Mouse (Mus musculus): ENCODE results near the gene Ets1.

Gene Ets1

DNA sequence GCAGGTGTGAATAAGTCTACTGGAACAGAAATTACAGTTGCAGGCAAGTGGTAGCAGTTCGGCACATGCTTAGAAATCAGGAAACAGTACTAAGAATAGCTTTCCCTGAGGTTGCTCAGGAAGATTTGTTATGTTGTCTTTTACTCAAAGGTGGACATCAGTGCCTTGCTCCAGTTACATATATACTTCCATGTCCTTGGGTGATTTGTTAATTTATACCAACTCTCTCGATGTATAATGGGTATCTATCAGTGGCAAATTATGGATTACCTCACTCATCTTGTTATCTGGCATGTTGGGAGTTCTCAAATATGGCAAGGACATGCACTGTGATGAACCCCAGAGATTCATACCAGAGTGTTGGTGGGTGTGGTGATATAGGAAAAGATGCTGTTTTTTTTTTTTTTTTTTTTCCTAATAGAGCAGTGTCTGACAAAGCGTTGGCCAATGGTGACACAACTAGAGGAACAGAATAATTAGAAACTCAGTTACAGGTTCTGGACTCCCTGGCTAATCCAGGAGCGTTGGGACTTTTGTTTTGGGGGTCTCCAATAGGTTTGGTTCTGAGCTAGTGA is 59.0 kb downstream of the Ets1 start:
- DNase-seq (ENCODE audit: extremely low spot score, low spot score): no peak

DNA sequence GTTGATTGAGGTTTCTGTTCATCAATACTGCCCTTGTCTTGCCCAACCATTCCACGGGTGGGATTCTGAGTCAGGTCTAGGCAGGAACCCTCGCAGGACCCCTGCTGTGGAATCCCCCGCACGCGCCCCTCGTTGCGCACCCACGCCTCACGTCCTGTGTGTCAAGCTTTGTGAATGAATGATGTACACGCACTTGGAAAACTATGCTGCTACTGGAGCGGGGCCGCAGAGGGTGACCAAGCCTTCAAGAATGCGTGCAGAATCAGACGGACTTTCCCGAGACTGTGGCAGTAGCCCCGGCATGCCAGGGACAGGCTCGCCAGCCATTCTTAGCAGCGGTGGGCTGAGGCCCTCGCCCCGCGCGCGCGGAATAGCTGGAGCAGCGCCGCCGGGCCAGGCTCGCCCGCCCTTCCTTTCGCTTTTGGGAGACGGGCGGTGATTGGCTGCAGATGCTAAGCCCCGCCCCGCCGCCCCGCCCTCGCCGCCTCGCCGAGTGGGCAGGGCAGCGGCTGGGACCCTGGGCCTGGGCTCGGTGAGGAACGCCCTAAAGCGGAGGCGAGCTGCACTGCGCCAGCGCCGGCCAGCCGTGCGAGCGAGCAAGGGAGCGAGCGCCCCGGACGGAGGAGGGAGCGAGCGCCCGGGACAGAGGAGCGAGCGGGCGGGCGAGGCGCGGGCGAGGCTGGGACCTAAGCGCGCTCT is 59.6 kb downstream of the Ets1 start:
- DNase-seq (ENCODE audit: extremely low spot score, low spot score): peak; percentile 97

DNA sequence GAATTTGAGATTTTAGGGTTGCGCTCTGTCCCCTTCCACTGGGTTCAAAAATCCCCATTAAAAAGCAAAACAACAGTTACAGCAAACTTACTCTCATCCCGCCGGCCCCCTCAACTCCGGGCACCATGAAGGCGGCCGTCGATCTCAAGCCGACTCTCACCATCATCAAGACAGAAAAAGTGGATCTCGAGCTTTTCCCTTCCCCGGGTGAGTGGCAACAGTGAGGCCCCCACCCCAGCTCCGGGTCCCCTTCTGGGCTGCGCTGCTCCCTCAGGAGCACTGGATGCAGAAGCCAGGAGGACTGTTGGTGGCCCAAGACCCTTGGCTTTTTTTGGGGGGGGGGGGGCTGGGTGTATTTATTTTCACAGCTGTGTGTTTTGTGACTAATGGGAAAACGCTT is 60.2 kb downstream of the Ets1 start:
- no peak for DNase-seq (ENCODE audit: extremely low spot score, low spot score)

DNA sequence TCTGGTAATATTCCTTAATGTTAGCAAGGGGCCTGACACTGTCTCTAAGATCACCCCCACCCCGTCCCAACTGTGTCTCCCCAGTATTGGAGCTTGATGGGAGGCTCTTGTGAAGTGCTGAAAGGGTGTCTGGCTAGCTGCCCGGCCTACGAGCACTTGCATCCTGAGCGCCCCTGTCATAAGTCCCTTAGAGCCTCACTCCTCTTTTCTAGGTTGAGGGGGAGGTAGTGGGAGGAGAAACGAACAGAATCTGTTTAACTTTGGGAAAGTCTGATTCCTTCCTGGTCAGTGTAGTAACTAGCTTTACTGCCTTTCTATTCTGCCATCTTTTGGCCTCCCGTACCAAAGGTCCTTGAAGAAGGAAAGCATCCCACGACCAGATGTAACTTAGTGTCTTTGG is 60.7 kb downstream of the Ets1 start:
- DNase-seq (ENCODE audit: extremely low spot score, low spot score): no peak

DNA sequence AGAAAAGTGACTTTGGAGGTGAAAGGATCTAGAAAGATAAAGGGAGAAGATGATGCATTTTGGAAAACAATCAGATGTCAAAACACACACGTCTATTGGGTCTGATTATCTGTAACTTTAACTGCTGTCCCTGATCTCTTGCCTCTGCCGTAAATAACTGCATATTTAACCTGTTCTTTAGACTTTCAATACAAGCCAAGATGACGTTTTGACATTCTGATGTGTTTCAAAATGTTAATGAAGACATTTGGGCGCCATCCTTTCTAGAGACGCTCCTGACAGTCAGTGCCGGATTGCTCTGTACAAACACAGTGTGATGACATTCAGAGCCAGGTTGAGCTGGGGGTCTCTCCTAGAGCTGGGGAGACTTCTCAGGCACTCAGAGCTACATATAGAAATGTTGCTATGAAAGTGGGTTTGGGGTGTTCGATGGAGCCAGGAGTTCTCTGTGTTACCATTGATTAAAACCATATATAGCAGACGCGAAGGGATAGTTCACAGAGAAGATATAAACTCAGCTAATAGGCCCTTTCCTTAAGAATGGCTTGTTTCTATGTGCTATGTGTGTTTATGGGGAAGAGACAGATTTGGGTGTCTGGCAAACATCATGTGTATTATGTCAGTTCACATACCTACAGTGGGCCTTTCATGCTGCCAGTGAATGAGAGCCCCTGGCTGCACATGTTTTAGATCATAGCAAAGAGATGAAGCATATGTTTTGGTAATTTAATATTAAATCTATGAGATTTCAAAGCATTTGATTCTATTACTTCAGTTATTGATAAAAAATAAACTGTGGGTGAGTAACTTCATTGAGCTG is 61.5 kb downstream of the Ets1 start:
- DNase-seq (ENCODE audit: extremely low spot score, low spot score): no peak

DNA sequence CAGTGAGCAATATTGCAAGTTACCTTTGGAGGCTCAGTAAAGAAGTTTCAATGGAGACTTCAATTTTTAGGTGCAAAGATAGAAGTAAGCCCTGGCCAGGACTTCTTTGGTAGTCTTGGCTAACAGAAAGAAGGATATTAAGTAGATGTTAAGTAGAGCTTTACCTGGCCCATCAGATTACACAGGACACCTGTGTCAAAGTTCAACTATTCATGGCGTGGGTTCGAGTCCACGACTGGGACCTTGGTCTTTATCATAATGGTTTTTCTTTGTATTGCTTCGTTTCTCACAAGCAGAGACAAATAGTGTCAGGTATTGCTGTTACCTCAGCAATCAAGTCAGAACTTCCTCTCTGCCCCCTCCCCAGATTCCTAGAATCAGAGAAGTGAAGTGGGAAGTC is 62.7 kb downstream of the Ets1 start:
- DNase-seq (ENCODE audit: extremely low spot score, low spot score): no peak

DNA sequence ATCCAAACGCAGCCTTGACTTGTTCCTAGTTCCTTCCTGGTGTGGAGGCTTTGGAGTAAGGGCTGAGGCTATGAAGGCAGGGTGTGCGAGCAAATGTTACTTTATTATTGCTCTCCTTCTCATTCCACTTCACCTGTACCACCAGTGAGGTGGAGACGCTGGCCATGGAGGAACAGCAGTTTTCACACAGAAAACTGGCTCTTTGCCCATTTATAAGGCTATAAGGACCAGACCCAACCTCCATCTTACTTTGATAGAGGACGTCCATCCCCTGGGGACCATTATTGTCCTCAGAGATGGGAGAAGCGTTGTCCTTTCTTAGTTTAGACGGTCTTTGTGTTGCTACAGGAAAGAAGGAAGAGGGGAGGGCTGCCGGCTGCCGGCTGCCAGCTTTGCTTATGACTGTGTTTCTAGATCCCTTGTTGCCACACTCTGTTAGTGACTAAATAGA is 63.4 kb downstream of the Ets1 start:
- no peak for DNase-seq (ENCODE audit: extremely low spot score, low spot score)

DNA sequence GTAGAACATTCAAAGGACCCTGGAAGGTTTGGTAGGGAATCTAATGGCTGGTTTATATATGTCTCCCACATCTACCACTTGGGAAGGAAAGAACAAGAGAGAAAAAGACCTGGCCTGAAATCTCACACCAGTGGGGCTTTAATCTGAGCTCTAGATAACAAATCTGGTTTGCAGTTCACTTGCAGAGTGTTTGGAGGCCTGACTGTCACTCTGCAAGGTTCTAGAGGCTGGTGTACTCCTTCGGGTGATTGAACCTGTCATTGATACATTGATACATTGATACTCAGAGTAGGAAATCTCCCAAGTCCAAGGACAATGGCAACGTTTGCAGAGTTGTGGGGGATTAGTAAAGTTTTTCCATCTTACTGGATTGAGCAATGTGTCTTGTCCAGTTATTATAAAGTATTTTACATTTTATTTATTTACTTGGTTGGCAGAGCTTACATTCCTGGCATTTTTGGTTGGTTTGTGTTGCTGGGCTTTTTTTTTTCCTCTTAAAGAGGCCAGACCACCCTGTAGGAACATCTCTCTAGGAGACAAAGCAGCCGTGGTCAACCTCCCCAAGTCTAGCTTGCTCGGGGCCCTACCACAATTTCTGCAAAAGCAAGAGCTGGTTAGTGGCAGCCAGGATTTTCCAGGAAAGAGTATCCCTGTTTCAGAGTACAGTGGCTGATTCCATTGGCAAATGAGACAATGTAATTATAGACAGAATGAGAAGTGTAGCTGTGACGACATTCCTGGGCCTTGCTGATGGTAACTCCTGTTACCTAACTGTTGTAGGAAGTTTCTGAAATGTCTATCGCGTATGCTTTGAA is 64.3 kb downstream of the Ets1 start:
- no peak for DNase-seq (ENCODE audit: extremely low spot score, low spot score)

DNA sequence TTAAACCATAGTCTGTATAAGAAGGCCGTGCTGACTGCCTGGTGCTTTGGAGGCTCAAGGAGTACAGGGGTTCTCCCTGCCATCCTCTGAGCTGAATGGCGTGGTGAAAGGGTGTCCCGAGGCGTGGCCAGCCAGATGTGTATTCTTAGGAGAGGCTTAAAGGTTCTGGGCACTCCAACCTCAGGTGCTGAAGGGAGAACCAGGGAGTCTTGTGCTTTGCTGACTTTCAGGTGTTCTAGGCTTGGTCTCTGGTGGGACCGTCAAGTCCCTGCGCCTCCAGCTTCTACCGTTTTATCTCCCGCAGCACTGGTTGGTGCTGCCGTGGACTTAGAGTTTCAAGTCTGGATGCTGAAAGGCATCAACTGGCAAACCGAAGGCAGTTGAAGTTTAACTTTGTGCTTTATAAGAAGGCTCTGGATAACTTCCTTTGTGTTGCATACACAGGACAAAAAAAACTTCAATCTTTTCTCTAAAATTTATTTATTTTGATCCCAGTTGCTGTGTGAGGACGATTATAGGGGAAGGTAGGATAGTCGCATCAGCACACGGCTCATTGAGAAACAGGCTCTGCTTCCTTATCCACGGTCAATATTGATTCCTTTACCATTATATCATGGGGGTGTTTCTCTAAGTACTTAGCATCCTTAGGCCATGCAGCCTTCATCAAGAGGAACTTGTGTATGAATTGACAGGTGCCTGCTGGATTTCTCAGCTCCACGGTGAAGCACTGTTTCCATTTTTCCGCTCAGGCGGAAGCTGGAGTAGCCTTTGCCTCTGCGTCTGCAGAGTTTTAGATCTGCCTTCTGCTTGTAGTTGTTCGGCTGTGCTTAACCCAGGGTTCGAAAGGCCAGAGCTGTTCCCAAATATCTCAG is 65.3 kb downstream of the Ets1 start:
- no peak for DNase-seq (ENCODE audit: extremely low spot score, low spot score)

DNA sequence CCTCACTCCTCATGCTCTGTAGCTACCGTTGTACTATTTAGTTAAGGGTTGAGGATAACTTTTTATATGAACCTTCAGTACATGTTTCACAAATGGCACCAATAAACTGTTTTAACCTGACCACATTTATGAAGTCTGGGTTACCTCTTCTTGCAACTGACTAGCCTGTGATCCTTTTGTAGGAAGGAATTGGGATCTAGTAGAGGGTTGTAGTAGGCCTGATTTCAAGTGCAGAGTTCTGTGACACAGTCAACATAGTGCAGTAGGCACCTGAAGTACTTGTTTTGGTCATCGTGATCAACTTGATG is 65.9 kb downstream of the Ets1 start:
- no peak for DNase-seq (ENCODE audit: extremely low spot score, low spot score)

DNA sequence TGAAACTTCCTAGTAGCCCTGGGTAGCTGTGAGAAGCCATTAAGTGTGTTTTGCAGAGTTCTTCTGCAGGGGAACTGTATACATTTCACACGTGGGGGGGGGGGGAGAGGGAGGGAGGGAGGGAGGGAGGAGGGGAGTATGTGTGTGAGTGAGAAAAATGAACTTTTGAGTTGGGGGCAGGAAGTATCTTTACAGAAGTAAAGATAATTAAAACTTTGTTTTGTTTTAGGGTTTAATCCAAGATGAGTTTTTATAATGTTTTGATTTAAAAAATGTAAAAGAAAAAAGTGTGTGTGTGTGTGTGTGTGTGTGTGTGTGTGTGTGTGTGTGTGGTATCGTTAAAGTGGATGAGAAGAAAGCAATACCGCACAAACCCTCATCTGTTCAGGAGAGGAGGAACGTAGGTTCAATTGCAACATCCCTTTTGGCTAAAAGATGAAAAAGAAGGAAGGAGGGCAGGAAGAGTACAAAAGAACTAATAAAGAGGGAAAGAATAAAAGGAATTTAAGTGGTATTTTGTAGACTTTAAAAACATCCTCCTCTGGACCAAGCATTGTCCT is 66.9 kb downstream of the Ets1 start:
- no peak for DNase-seq (ENCODE audit: extremely low spot score, low spot score)

DNA sequence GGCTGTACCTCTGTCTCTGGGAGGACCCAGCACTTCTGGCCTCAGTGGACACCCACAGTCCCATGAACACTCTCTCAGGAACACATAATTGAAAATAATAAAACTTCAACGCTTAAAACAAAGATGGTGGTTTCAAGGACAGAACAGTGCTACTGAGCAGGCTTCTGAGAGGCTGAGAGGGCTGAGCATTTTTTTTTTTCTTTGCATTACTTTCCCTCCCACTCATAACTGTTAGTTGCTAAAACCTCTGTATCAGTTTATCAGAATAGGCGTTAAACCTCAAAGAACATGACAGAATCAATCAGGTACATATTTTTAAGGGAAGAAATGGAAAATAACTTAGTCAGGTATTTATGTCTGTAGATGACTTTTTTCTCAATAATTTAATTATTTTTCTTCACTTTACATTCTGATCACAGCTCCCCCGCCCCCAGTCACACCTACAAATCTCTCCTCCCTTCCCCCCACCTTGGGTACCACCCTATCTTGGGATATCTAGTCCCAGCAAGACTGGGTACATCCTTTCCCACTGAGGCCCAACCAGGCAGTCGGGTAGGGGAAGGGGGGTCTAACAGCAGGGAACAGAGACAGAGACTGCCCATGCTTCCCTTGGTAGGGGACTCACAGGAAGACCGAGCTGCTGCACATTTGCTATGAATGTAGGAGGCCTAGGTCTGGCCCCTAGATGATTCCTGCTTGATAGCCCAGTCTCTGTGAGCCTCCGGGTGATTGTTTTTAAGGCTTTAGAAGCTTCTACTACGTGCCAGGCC is 68.1 kb downstream of the Ets1 start:
- DNase-seq (ENCODE audit: extremely low spot score, low spot score): no peak

DNA sequence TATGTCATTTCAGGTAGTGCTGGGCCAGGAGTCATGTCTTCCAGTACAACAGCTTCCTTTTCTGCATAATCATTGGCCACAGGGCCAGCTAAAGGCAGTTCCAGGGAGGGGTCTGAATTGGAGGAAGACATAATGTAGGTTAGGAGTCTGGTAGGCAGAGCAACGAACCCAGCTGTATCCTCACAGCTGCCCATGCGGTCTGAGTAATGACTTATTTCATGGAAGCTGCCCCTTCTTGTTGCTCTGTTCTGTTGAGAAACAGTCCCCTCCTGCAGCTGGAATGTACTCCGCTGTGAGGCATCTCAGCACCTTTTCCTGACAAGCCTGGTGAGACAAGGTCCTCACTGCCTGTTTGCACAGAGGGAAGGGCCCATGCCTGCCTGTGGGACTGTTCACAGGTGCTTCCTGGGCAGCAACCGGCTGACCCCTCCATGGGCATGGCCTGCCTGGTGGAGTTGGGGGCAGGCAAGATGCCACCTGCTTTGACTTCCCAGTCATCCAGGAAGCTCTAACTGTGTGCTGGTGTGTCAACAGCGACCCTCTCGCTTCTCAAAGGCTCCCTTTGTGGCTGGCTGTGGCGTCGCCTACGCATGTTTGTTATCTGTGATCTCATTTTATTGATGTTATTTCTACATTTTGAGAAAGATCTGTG is 69.9 kb downstream of the Ets1 start:
- no peak for DNase-seq (ENCODE audit: extremely low spot score, low spot score)

DNA sequence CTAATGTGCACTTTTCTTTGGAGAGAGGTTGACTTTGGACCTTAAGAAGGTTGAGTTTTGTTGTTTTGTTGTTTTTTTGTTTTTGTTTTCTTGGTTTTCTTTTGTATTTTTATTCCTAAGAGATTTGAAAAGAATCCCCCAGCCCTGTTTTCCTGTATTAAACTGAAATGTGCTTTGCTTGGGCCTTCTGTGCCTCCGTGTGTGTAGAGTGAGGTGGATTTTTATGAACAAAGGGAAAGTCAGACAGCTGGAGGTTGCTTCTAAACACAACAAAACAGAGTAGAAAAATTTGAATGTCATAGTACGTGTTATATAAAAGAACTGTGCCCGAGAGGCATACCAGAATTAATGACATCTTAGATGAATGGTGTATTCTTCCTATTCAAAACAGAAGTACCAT is 71.4 kb downstream of the Ets1 start:
- DNase-seq (ENCODE audit: extremely low spot score, low spot score): no peak

DNA sequence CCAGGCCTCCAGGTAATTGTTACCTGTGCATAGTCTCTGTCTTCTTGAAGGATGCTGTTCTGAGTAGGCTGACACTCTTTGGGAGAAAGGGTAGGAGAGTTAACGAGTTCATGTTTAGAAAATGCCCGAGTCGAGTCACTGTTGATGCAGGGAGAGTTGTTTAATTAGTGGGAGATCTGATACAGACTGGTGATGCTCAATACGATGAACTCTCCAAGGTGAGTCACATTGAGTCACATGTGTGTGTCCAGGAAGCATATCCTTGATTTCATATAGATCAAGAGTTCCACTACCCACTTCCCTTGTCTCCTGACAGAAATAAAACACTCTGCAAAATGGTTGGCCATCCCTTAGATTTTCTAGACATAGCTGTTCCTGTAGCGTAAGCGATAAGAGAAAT is 72.5 kb downstream of the Ets1 start:
- no peak for DNase-seq (ENCODE audit: extremely low spot score, low spot score)

DNA sequence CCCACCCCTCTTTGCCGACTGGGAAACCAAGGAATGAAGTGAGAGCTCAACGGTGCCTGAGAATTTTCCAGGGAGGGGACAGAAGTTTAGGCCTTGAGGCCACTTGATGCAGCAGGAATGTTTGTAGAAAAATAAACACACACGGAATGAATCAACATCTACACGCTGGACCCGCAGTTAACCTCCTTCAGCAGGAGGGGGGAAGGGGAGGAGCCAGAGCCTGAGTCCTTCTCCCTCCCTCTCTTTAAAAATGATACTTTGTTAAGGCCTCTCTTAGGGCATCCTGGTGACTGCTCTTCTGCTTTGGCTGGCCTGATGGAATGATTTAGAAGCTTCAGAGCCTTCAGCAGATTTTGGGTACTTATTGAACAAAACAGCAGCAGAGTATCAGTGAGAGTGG is 73.3 kb downstream of the Ets1 start:
- DNase-seq (ENCODE audit: extremely low spot score, low spot score): no peak

DNA sequence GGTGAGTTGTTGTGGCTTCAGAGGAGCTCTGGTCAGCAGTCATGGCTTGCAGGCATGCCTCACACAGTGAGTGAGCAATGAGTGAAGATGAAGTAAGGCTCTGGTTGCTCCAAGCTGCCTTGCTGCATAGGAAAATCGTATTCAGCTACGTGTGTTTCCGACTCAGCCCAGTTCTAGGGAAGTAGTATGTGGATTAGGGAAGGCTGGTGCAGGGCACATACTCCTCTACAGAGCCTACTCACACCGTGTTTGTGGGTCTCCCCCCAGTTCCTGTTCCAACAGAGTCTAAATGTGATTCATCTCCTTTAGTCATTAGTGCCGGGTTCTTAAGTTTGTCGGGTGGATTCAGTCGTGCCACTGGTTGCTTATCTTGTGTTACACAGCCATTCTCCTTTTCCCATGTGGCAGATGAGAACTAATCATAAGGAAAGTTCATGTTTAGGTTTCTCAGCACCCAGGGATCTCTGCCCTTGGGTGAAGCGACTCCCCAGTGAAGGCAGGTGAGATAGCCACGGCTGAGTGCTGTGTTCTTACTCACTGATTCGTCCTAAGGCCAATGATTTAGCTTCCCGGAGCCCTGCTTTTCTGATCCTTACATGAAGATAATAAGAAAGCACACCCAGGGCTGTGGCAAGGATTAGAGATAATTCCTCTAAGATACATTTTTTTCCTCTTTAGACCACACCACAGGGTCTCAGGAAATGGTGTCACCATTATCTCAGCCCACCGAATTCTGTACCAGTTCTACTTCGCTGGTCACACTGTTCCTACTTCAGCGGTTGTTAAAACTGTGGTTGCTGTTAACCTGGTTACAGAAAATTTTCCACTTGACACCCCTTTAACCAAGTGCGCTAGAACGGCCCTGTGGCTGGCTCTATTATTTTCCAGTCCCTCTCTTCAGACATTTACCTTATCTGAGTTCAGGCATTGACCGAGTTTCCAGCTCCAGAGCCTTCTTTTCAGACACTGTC is 74.0 kb downstream of the Ets1 start:
- DNase-seq (ENCODE audit: extremely low spot score, low spot score): no peak

DNA sequence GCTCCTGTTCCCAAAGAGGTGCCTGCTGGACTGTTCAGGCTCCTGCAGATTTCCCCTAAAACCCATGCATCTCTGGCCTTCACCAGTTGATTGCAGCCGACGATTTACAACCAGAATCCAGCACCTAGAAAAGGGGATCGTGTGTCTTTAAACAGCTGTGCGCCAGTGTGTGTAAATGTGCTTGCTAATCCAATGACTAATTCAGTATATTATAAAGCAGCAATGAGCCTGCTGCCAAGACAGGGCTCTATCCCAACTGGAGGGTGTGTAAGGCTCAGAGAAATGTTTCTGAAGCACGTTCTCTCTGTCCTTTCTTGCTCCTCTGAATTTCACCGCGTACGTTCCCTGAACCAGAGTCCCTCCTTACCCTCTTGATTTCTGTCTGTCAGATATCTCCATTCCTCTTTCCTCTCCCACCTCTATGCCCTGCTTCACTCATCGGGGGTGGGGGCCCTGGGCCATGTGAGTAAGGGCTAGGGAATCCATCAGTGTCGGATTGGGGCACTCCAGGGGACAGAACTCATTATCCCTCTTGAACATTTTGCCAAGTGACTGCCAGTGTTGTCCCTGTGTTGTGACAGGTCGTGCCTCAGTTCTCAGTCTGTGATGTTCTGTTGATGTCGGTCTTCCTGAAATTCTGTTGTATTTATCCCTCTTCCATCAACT is 75.1 kb downstream of the Ets1 start:
- no peak for DNase-seq (ENCODE audit: extremely low spot score, low spot score)

Measured in neural tube, embryonic 10.5 days (tissue).